Mouse (Mus musculus) myocyte (in vitro differentiated cells): Measurements from ENCODE around the gene Gabra5. TPM values are rescaled to one million over a fixed set of nuclear protein-coding genes. Genes with fewer than 3 reads are reported as not detected.

Source experiments
- H3K27me3 ChIP-seq: one replicate; pipeline ENCODE4 v1.6.1; 2011; ENCODE audit not compliant: control insufficient read depth, insufficient read depth, insufficient read length
- H3K36me3 ChIP-seq: one replicate; pipeline ENCODE4 v1.6.1; 2011; ENCODE audit not compliant: control insufficient read depth, insufficient read depth
- H3K4me2 ChIP-seq: one replicate; pipeline ENCODE4 v1.6.1; 2011; ENCODE audit warnings: low read depth, control low read depth
- H3K4me3 ChIP-seq: one replicate; pipeline ENCODE4 v1.5.1; 2011; ENCODE audit warnings: mild to moderate bottlenecking, control low read depth, moderate library complexity
- H3K79me2 ChIP-seq: one replicate; pipeline ENCODE4 v1.6.1; 2011; ENCODE audit not compliant: control insufficient read depth, insufficient read depth
- H3ac ChIP-seq: one replicate; pipeline ENCODE4 v1.6.1; 2011; ENCODE audit not compliant: control insufficient read depth, insufficient read length
- CEBPB ChIP-seq: IDR thresholded peaks from 2 replicates; pipeline ENCODE4 v1.6.1; 2011; ENCODE audit warnings: mild to moderate bottlenecking, moderate library complexity; ENCODE audit not compliant: poor library complexity, insufficient read depth, severe bottlenecking
- E2F4 ChIP-seq: IDR thresholded peaks from one replicate; pipeline ENCODE4 v1.6.1; 2011; ENCODE audit warnings: mild to moderate bottlenecking, control low read depth, moderate library complexity; ENCODE audit not compliant: insufficient read depth
- MAX ChIP-seq: IDR thresholded peaks from one replicate; pipeline ENCODE4 v1.6.1; 2011; ENCODE audit warnings: low read depth, mild to moderate bottlenecking, control low read depth
- MYOD1 ChIP-seq, 3 experiments: IDR thresholded peaks; one replicate each; pipeline ENCODE4 v1.6.1; 2011; ENCODE audit warnings: control low read depth in 2 of 3, low read depth in 2 of 3, mild to moderate bottlenecking in 2 of 3, moderate library complexity in 1 of 3; ENCODE audit not compliant: insufficient read length in 2 of 3, control insufficient read depth in 1 of 3
- MYOG ChIP-seq, 3 experiments: IDR thresholded peaks; one replicate each; pipeline ENCODE4 v1.6.1; 2011; ENCODE audit warnings: control low read depth in 2 of 3, low read depth in 2 of 3, mild to moderate bottlenecking in 2 of 3; ENCODE audit not compliant: insufficient read length in 2 of 3, control insufficient read depth in 1 of 3, insufficient read depth in 1 of 3
- POLR2A ChIP-seq: IDR thresholded peaks from one replicate; pipeline ENCODE4 v1.6.1; 2011; ENCODE audit warnings: low read depth, mild to moderate bottlenecking, control low read depth, moderate library complexity; ENCODE audit not compliant: insufficient read length
- POLR2AphosphoS2 ChIP-seq: IDR thresholded peaks from one replicate; pipeline ENCODE4 v1.6.1; 2011; ENCODE audit warnings: low read depth, control low read depth; ENCODE audit not compliant: insufficient read length
- REST ChIP-seq: IDR thresholded peaks from one replicate; pipeline ENCODE4 v1.6.1; 2011; ENCODE audit warnings: mild to moderate bottlenecking, control low read depth, moderate library complexity; ENCODE audit not compliant: insufficient read depth, insufficient read length
- SRF ChIP-seq: IDR thresholded peaks from one replicate; pipeline ENCODE4 v1.6.1; 2011; ENCODE audit warnings: low read depth; ENCODE audit not compliant: control insufficient read depth, insufficient read length
- TCF12 ChIP-seq: IDR thresholded peaks from one replicate; pipeline ENCODE4 v1.6.1; 2011; ENCODE audit warnings: mild to moderate bottlenecking, control low read depth; ENCODE audit not compliant: poor library complexity, insufficient read depth, severe bottlenecking
- TCF3 ChIP-seq: IDR thresholded peaks from one replicate; pipeline ENCODE4 v1.6.1; 2011; ENCODE audit warnings: low read depth, control low read depth; ENCODE audit not compliant: insufficient read length
- USF1 ChIP-seq: IDR thresholded peaks from one replicate; pipeline ENCODE4 v1.6.1; 2011; ENCODE audit warnings: low read depth, mild to moderate bottlenecking, control low read depth, moderate library complexity
- polyA plus RNA-seq: library from polyadenylated mRNA; unstranded; fragments of >200 nt; fragmentation: generic; extraction: Trizol; gene quantifications from one replicate; pipeline ENCODE4 v1.2.1, GENCODE M21; 2012; ENCODE audit warnings: missing spikeins

Gabra5 gene
- not detected for polyA plus RNA-seq

DNA sequence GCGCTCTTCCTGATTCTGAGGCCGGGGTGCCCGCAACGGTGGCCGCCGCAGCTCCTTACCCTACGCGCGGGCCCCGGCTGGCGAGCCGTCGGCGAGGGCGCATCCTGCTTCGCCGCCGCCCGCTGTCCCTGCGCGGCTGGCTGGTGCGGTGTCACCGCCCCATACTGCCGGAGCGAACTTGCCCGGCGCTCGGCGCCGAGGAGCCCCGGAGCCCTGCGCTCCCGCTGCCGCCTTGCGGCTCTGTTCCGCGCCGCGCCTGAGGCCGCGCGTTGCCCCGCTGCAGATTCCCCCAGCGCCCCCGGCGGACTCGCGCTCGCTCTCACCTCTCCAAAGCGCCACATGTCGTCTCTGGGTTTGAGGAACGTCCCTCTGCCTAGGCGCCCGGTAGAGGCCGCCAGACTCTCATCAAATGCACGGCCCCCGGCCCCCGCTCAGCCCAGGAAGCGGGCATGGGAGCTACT is at the start of gene Gabra5:
Gene Gabra5, minus strand, starts transcription at position 379 of the 461 bp plus-strand sequence.
- Histone ChIP-seq H3K27me3 (no peaks in the 10 kb centered on the region), H3K4me3 (no peak within 1 kb of the TSS)

GRCm38 (mm10) chr7:57538565-57538964 is 28.7 kb upstream of the Gabra5 start:
- Histone ChIP-seq H3K4me2 (no peak overlapping the region), H3K4me3 (no peak overlapping the region), H3K27me3 (no peaks in the 10 kb centered on the region), H3ac (no peak overlapping the region), H3K79me2 (no peaks in the 10 kb centered on the region), H3K36me3 (no peaks in the 10 kb centered on the region)
- TF ChIP-seq SRF (no peak), E2F4 (no peak), POLR2A (no peak), TCF3 (no peak), MAX (no peak), CEBPB (no peak), MYOG (IDR thresholded peaks at IDR 0.05; ENCODE audit: control insufficient read depth in 1 of 3, insufficient read depth in 1 of 3, insufficient read length in 2 of 3, low read depth in 2 of 3) (no peak), USF1 (no peak), MYOD1 (IDR thresholded peaks at IDR 0.05; ENCODE audit: control insufficient read depth in 1 of 3, insufficient read length in 2 of 3, low read depth in 2 of 3) (no peak), POLR2AphosphoS2 (no peak), REST (no peak), TCF12 (no peak)

More for the DNA sequence above, at the start of gene Gabra5:
- no peak within 1 kb of the TSS for H3ac ChIP-seq
- TF ChIP-seq TCF12: no peak
- H3K4me2 ChIP-seq: no peak within 1 kb of the TSS
- no peaks in the 10 kb centered on the region for H3K79me2 ChIP-seq
- H3K36me3 ChIP-seq: no peaks in the 10 kb centered on the region

DNA sequence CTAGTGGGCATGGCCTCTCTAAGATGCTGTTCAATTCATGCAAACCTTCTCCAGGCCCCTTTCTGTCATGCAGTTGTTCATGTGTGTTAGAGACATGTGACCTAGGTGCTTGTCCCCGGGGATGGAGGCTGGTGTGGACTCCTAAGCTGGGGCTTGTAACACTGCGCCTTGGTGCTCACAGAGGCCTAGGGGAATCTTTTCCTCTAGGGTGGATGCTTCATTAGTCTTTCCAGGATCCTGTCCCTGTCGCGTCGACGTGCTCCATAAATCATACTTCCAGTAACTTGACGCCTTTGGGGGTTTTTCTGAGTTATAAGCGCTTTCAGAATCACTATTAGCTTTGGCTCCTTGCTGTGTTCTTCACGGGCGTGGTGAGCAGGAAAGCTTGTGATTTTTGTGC is 22.8 kb upstream of the Gabra5 start:
- H3K4me3 ChIP-seq: no peak overlapping the region
- no peak overlapping the region for H3K4me2 ChIP-seq
- H3K79me2 ChIP-seq: no peaks in the 10 kb centered on the region
- H3ac ChIP-seq: no peak overlapping the region
- TF ChIP-seq E2F4 (no peak), REST (no peak)
- no peaks in the 10 kb centered on the region for H3K36me3 ChIP-seq
- no peaks in the 10 kb centered on the region for H3K27me3 ChIP-seq

DNA sequence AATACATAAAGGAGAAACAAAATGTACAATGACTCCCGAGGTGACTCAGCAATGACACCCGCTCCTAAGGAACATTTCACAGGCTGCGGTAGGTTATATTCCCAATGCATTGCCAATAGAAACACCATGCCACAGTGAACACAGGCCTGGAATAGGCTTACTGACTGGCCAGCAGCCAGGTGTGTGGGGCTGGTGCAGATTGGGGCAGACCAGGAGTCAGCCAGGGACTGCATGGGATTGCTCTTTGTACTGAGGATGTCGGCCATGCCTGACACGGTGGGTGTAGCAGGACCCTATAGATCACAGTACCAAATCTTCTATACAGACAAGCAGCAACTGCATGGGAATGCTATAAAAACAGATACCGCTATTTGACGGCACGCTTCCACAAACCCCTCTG is 20.1 kb upstream of the Gabra5 start:
- Histone ChIP-seq H3ac (no peak overlapping the region), H3K27me3 (no peaks in the 10 kb centered on the region), H3K79me2 (no peaks in the 10 kb centered on the region), H3K36me3 (no peaks in the 10 kb centered on the region), H3K4me2 (no peak overlapping the region), H3K4me3 (no peak overlapping the region)
- TF ChIP-seq MAX (no peak), POLR2AphosphoS2 (no peak), POLR2A (no peak), SRF (no peak), REST (no peak), TCF3 (no peak), CEBPB (no peak), E2F4 (no peak), USF1 (no peak), TCF12 (no peak), MYOD1 (IDR thresholded peaks at IDR 0.05; ENCODE audit: control insufficient read depth in 1 of 3, insufficient read length in 2 of 3, low read depth in 2 of 3) (no peak), MYOG (IDR thresholded peaks at IDR 0.05; ENCODE audit: control insufficient read depth in 1 of 3, insufficient read depth in 1 of 3, insufficient read length in 2 of 3, low read depth in 2 of 3) (no peak)

- no peak overlapping the region for H3K4me2 ChIP-seq
- H3ac ChIP-seq: no peak overlapping the region
- TF ChIP-seq MYOD1 (IDR thresholded peaks at IDR 0.05; ENCODE audit: control insufficient read depth in 1 of 3, insufficient read length in 2 of 3, low read depth in 2 of 3): no peak
- TF ChIP-seq TCF12: no peak
- TF ChIP-seq TCF3: no peak
- no peak for TF ChIP-seq SRF
- TF ChIP-seq MYOG (IDR thresholded peaks at IDR 0.05; ENCODE audit: control insufficient read depth in 1 of 3, insufficient read depth in 1 of 3, insufficient read length in 2 of 3, low read depth in 2 of 3): no peak
- TF ChIP-seq USF1: no peak
- no peak for TF ChIP-seq REST
- TF ChIP-seq CEBPB: no peak
- no peak for TF ChIP-seq POLR2AphosphoS2
- TF ChIP-seq MAX: no peak
- TF ChIP-seq E2F4: no peak
- TF ChIP-seq POLR2A: no peak
- no peaks in the 10 kb centered on the region for H3K79me2 ChIP-seq
- H3K27me3 ChIP-seq: no peaks in the 10 kb centered on the region
- no peaks in the 10 kb centered on the region for H3K36me3 ChIP-seq
- H3K4me3 ChIP-seq: no peak overlapping the region
Measured at GRCm38 (mm10) chr7:57529451-57529850, 19.6 kb upstream of the Gabra5 start.
